Mouse (Mus musculus) heart, postnatal 0 days (tissue): Measurements from ENCODE around the gene Abi2. TPM values are rescaled to one million over a fixed set of nuclear protein-coding genes. Genes with fewer than 3 reads are reported as not detected.
A peak's percentile ranks its signal among the peaks of the same experiment; 100 is the strongest.

ENCODE experiments used
- ATAC-seq: fragments of 200-750 bp; cut with Nextera tagmentation; 2 replicates; pipeline ENCODE4 v1.8.0; 2017; ENCODE audit warnings: low read depth, moderate number of reproducible peaks, moderate library complexity; ENCODE audit not compliant: insufficient read depth
- DNase-seq: peaks from one replicate; pipeline ENCODE4 v3.0.0-alpha.2; 2016; ENCODE audit warnings: low spot score
- H3K27ac ChIP-seq: fragments of 300-500 bp; sonication (generic); 2 replicates; pipeline ENCODE4 v1.5.1; 2014; ENCODE audit warnings: low read depth, mild to moderate bottlenecking
- H3K27me3 ChIP-seq: fragments of 300-500 bp; sonication (generic); 2 replicates; pipeline ENCODE4 v1.6.1; 2014; ENCODE audit warnings: low read length, mixed read lengths; ENCODE audit not compliant: control insufficient read depth, insufficient read depth
- H3K36me3 ChIP-seq: fragments of 300-500 bp; sonication (generic); replicated peaks from 2 replicates; pipeline ENCODE4 v1.6.1; 2014; ENCODE audit warnings: low read length, mixed read lengths; ENCODE audit not compliant: control insufficient read depth, insufficient read depth
- H3K4me1 ChIP-seq: fragments of 300-500 bp; sonication (generic); 2 replicates; pipeline ENCODE4 v1.6.1; 2014; ENCODE audit warnings: antibody characterized with exemption; ENCODE audit not compliant: control insufficient read depth, insufficient read depth
- H3K4me2 ChIP-seq: fragments of 300-500 bp; sonication (generic); 2 replicates; pipeline ENCODE4 v1.6.1; 2014; ENCODE audit warnings: low read depth, mild to moderate bottlenecking, low read length, moderate library complexity
- H3K4me3 ChIP-seq: fragments of 300-500 bp; sonication (generic); 2 replicates; pipeline ENCODE4 v1.5.1; 2014; ENCODE audit warnings: low read depth, low read length
- H3K9ac ChIP-seq: fragments of 300-500 bp; sonication (generic); replicated peaks from 2 replicates; pipeline ENCODE4 v1.6.1; 2014; ENCODE audit warnings: low read depth, low read length, mixed read lengths
- H3K9me3 ChIP-seq: fragments of 300-500 bp; sonication (generic); replicated peaks from 2 replicates; pipeline ENCODE4 v1.6.1; 2016; ENCODE audit warnings: low read length; ENCODE audit not compliant: control insufficient read depth
- CTCF ChIP-seq: IDR thresholded peaks from 2 replicates; pipeline ENCODE4 v1.5.1; 2016; ENCODE audit warnings: antibody characterized with exemption, control low read depth, low read depth
- EP300 ChIP-seq: IDR thresholded peaks from 2 replicates; pipeline ENCODE4 v1.6.1; 2016; ENCODE audit warnings: antibody characterized with exemption, low read depth
- WGBS: fragments of 180-500 bp; shearing (Covaris S2); extraction: QIAGEN DNeasy Blood & Tissue Kit; methylation state at CpG from one replicate; pipeline ENCODE4 v1.1.7; 2014; 5-methylcytosine and 5-hydroxymethylcytosine counted together
- polyA plus RNA-seq: library from polyadenylated mRNA; unstranded; fragments of >200 nt; fragmentation: Nextera tagmentation; extraction: Ambion mirVana; gene quantifications from 2 replicates; pipeline ENCODE4 v1.2.1, GENCODE M21; 2015
- total RNA-seq: library from RNA; depleted of rRNA; stranded (reverse); fragments of >200 nt; gene quantifications from 2 replicates; pipeline ENCODE4 v1.2.3, GENCODE M21; 2014; ENCODE audit warnings: low replicate concordance

Abi2 gene
- total and polyA plus RNA-seq, 2 experiments from 2014 or later: 12.8 to 39.3 TPM

- Histone ChIP-seq H3K9me3 (no peaks in the 10 kb centered on the region), H3K4me3 (no peak overlapping the region), H3K36me3 (0 out of 2 replicates have a peak, but pooled peaks cover 8% of the 10 kb centered on the region), H3K27me3 (no peaks in the 10 kb centered on the region), H3K4me2 (no peak overlapping the region), H3K9ac (no peak overlapping the region), H3K4me1 (no peaks in the 10 kb centered on the region), H3K27ac (no peak overlapping the region)
- TF ChIP-seq CTCF: no peak
- peak; percentile 33; the same call in 1 of the 2 replicates for TF ChIP-seq EP300
- peak; percentile 38 for DNase-seq
- ATAC-seq: no peak
- WGBS: 58% methylated on average over 1 of the region's 1 CpGs
These were observed 51.2 kb downstream of the Abi2 start for GRCm38 (mm10) chr1:60460623-60461022.

- ATAC-seq: no peak
- no peak overlapping the region for H3K27ac ChIP-seq
- peaks cover 16% of the 10 kb centered on the region for H3K36me3 ChIP-seq
- no peak overlapping the region for H3K9ac ChIP-seq
- H3K4me2 ChIP-seq: no peak overlapping the region
- peak; percentile 28 for DNase-seq
- H3K9me3 ChIP-seq: no peaks in the 10 kb centered on the region
- peaks cover 10% of the 10 kb centered on the region; the same call in 1 of the 2 replicates for H3K4me1 ChIP-seq
- 38% methylated on average over 2 of the region's 2 CpGs for WGBS
- H3K4me3 ChIP-seq: no peak overlapping the region
- TF ChIP-seq EP300 (no peak), CTCF (no peak)
- no peaks in the 10 kb centered on the region for H3K27me3 ChIP-seq
These were observed 60.1 kb downstream of the Abi2 start for GRCm38 (mm10) chr1:60469491-60469890.

GRCm38 (mm10) chr1:60470541-60470940 lies 61.1 kb downstream of the Abi2 start:
- H3K4me1 ChIP-seq: peaks cover 10% of the 10 kb centered on the region; the same call in 1 of the 2 replicates
- peaks cover 12% of the 10 kb centered on the region for H3K36me3 ChIP-seq
- H3K27me3 ChIP-seq: no peaks in the 10 kb centered on the region
- H3K27ac ChIP-seq: no peak overlapping the region
- no peak for DNase-seq
- H3K9me3 ChIP-seq: no peaks in the 10 kb centered on the region
- 80% methylated on average over 7 of the region's 7 CpGs for WGBS
- H3K9ac ChIP-seq: no peak overlapping the region
- H3K4me3 ChIP-seq: no peak overlapping the region
- TF ChIP-seq CTCF: no peak
- ATAC-seq: no peak
- no peak overlapping the region for H3K4me2 ChIP-seq

- no peaks in the 10 kb centered on the region for H3K27me3 ChIP-seq
- H3K27ac ChIP-seq: no peak overlapping the region
- H3K4me1 ChIP-seq: no peaks in the 10 kb centered on the region
- ATAC-seq (no peak), DNase-seq (no peak)
- TF ChIP-seq CTCF (no peak), EP300 (no peak)
- peaks cover 30% of the 10 kb centered on the region for H3K36me3 ChIP-seq
- WGBS: 53% methylated on average over 1 of the region's 1 CpGs
- H3K4me2 ChIP-seq: no peak overlapping the region
- H3K9ac ChIP-seq: no peak overlapping the region
- H3K4me3 ChIP-seq: no peak overlapping the region
- no peaks in the 10 kb centered on the region for H3K9me3 ChIP-seq
These were observed 72.1 kb downstream of the Abi2 start for GRCm38 (mm10) chr1:60481561-60481960.

- H3K27me3 ChIP-seq: no peaks in the 10 kb centered on the region
- H3K9ac ChIP-seq: no peak overlapping the region
- H3K4me3 ChIP-seq: no peak overlapping the region
- H3K9me3 ChIP-seq: no peaks in the 10 kb centered on the region
- TF ChIP-seq EP300 (no peak), CTCF (no peak)
- H3K27ac ChIP-seq: no peak overlapping the region
- H3K36me3 ChIP-seq: peaks cover 32% of the 10 kb centered on the region
- H3K4me2 ChIP-seq: no peak overlapping the region
- DNase-seq (no peak), ATAC-seq (no peak)
- 89% methylated on average over 1 of the region's 1 CpGs for WGBS
- no peaks in the 10 kb centered on the region for H3K4me1 ChIP-seq
These were observed 73.5 kb downstream of the Abi2 start for GRCm38 (mm10) chr1:60482881-60483280.

GRCm38 (mm10) chr1:60485649-60486048 lies 76.2 kb downstream of the Abi2 start:
- peaks cover 56% of the 10 kb centered on the region for H3K36me3 ChIP-seq
- DNase-seq: no peak
- no peak for ATAC-seq
- TF ChIP-seq EP300 (no peak), CTCF (no peak)
- H3K9ac ChIP-seq: no peak overlapping the region
- H3K4me1 ChIP-seq: no peaks in the 10 kb centered on the region
- no peak overlapping the region for H3K4me3 ChIP-seq
- no peak overlapping the region for H3K27ac ChIP-seq
- H3K4me2 ChIP-seq: no peak overlapping the region
- no peaks in the 10 kb centered on the region for H3K27me3 ChIP-seq
- 74% methylated on average over 3 of the region's 3 CpGs for WGBS
- no peaks in the 10 kb centered on the region for H3K9me3 ChIP-seq
